Mouse (Mus musculus) adipocyte (in vitro differentiated cells): ENCODE measurements around the gene Rin2.

ENCODE experiments used
- DNase-seq: peaks from one replicate; pipeline ENCODE4 v3.0.0-alpha.2; 2016; ENCODE audit warnings: low spot score

The Rin2 gene

DNA sequence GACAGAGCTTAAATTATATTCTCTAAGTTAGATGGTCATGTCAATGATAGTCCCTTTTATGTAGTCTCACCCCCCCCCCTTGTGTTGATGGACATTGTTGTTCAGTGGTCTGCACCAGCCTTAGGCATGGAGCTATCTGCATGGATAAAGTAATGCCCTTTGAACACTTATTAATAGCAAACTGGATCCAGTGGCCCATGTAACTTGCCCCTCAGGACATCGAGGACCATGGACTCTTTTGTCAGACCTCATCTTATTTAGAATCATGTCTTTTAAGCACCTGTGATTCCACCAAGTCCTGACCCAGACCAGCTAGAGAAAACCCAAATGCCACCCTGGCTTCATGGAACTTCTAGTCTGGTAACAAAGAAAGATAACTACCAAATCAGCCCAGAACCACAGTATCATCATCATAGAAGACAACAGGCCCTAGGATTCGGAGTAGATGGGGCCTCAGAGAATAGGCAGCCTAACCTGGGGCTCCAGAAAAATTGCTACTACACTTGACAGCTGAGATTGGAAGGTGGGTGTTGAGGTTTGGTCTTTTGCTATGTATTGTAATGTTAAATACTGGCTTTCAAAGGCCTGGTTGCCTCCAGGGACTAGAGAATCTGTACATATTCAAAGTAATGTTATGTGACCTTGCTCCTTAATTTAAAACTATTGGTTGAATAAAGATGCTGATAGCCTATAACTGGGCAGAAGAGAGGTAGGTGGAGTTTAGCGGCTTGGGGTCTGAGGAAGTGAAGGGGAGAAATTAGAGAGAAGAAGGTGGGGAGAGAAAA lies 113.7 kb downstream of the Rin2 start:
- DNase-seq = no peak

GRCm38 (mm10) chr2:145793702-145794101 lies 118.7 kb downstream of the Rin2 start:
- DNase-seq = no peak

- peak; percentile 84 for DNase-seq
These were observed 119.4 kb downstream of the Rin2 start for GRCm38 (mm10) chr2:145794318-145794954.

- DNase-seq = no peak
These were observed 122.8 kb downstream of the Rin2 start for GRCm38 (mm10) chr2:145797851-145798250.

- no peak for DNase-seq
These were observed 123.9 kb downstream of the Rin2 start for GRCm38 (mm10) chr2:145798954-145799353.

GRCm38 (mm10) chr2:145801322-145802052 lies 126.5 kb downstream of the Rin2 start:
- DNase-seq = peak; percentile 91

DNA sequence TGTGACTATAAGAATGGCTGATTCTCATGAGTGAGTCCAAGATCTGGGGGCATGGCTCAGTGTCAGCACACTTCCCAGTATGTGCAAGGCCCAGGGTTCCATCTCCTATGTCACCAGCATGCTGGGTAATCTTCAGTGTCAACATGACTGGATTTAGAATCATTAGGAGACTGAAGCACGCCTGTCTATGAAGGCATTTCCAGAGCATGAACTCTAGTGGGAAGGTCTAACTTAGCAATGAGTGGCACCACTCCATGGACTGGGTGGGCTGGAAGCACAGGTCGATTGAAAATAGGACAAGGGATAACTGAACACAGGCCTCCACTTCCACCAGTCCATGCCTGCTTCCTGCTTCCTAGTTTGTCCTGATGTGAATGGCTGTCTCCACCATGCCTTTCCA lies 127.6 kb downstream of the Rin2 start:
- DNase-seq = no peak

- no peak for DNase-seq
These were observed 128.9 kb downstream of the Rin2 start for GRCm38 (mm10) chr2:145803822-145804342.

DNA sequence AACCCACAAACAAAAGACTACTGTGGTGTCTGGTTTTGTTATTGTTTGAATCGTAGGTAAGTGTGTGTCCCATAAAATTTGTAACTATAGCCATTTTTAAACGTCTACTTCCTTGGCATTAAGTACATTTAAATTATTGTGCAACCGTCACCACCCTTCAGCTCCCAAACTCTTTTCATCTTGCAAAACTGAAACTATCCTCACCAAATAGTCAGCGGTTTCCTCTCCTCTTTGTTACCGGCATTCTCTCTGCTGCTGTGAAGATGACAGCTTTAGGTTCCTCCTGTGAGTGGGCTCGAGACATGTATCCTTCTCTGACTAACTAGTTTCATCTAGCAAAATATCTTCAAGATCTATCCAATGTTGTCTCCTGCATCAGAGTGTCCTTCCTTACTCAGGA lies 129.5 kb downstream of the Rin2 start:
- DNase-seq = no peak

GRCm38 (mm10) chr2:145807276-145807675 lies 132.3 kb downstream of the Rin2 start:
- no peak for DNase-seq

DNA sequence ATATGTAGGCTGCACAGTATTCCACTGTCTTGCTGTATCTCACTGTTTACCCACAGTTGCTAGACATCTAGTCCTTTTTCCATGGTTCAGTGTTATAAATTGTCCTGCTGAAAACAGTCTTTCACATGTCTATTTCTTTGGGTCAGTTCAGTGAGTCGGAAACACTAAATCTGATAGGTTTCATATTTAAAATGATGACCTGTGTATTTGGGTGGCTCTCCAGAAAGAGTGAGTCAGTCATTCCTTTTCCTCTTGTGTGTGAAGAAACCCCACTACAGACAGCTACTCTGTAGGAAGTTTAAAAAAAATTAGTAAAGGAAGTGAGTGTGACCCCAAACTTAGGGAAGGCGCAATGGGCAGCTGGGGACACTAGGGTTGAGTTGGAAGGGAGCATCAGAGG lies 133.2 kb downstream of the Rin2 start:
- no peak for DNase-seq

- DNase-seq = no peak
These were observed 133.7 kb downstream of the Rin2 start for GRCm38 (mm10) chr2:145808667-145809066.

DNA sequence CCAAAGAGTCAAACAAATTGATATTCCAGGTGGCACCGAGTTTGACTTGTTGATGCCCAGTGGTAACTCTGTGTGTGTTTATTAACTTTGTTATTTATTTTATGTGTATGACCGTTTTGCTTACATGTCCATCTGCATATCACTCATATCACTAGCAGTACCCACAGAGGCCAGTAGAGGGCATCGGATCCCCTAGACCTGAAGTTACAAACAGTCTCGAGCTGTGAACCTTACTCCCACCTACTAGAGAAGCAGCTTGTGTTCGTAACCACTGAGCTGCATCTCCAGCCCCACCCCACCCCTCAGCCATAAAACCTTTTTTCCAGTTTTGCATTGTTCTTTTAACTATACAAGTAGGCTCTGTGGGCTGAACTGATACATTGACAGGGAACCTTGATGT lies 135.7 kb downstream of the Rin2 start:
- DNase-seq = peak; percentile 27

DNA sequence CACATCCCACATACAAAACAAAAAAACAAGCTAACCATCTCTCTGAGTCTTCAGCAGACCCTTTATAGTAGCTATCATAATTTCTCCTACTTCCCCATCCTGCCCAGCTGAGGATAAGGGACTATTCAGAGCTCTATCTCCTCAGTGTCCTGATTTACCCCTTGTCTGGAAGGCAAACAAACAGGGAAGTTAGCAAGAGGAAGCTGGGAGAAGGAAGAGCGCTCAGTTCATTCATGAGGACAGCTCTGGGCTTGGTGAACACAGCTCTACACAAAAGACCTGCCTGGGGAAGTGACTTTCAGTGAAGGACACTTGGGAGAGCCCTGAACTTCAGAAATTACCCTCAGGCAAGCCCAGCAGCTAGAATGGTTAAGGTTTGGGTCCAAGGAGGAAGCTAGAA lies 137.8 kb downstream of the Rin2 start:
- DNase-seq = no peak

DNA sequence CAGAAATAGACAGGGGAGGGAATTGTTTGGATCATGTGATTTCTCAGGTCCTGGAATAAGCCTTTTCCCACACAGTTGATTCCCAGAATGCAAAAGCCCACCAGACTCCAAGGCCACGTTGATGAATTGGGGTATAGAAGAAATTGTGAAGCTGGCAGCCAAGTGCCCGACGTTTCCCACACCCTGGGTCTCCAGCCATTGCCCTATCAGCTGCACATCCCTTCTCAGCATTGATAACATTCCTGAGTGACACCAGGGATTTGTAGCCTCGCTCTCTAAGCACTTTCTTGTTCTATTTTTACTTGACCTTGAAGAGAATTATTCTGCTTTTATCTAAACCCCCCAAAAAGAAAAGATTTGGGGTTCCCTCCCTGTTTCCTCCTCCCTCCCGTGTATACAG lies 142.2 kb downstream of the Rin2 start:
- DNase-seq = no peak

GRCm38 (mm10) chr2:145822013-145822782 lies 147.2 kb downstream of the Rin2 start:
- no peak for DNase-seq

GRCm38 (mm10) chr2:145822783-145823729 lies 148.0 kb downstream of the Rin2 start:
- DNase-seq = no peak

DNA sequence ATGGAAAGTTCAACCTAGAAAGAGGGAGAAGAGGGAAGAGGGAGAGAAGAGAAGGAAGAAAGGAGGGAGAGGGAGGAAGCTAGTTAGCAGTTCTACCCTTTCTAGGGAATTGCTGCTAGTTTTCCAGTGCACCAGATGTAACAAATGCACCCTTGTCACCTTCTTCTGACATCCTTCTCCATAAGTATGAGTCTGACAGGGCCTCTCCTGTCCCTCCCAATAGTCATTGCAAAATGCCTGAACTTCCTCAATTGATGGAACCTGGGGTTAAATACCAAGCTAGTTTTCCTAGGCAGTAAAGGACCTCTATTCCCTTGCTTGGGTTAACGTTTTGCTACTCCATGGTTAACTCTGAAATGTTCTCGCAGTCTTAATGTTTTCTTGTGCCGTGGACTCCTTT lies 149.7 kb downstream of the Rin2 start:
- DNase-seq = no peak

DNA sequence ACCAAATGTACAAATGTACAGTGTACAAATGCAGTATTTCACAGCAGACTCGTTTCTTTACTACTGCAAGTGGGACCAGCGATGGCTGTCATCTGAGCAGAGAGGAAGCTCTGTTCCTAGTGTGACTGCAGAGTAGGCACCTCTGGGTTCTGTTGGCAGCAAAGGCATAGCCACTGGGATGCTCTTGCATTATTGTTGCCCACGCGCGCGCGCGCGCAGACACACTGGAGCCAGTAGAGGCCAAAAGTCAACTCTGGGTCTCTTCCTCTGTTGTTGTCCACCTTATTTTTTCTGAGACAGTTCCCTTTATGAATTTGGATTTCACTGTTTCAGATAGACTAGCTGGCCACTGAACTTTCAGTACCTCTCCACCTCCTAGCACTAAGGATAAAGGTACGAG lies 150.2 kb downstream of the Rin2 start:
- DNase-seq = no peak

GRCm38 (mm10) chr2:145827930-145828329 lies 152.9 kb downstream of the Rin2 start:
- peak; percentile 48 for DNase-seq

GRCm38 (mm10) chr2:145828603-145829002 lies 153.6 kb downstream of the Rin2 start:
- DNase-seq = no peak
